Comparison of ENCODE assay signal across 12 mouse cellular contexts in the genomic region with DNA sequence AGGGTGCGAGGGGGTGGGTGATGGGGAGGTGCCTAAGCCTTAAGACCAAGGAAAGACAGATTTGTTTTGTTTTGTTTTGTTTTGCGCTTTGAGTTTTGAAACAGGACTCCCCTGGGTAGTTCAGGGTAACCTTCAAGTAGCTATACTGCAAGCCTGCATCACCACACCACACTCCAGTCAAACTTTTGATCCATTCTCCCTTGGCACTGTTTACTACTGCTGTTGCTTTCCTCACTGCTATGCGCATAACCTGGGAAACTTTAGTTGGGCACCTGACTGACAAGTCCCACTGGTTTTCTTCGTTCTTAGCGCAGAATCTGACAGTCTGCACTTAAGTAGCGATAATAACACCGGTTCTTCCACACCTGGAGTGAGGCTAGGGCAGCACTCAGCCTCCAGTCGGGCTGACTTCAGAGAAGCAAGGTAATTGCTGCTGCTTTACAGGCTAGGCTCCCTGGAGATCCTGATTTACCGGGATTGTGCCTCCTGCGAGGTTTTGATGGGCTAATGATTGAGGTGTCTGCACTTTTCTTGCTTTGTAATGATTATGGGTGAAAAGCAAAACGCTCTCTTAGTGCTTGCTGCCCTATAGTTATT. TPM values are rescaled to one million over a fixed set of nuclear protein-coding genes. Genes with fewer than 3 reads are reported as not detected.
DNase-seq lines count a peak whose midpoint lies in the region; ATAC-seq and TF ChIP-seq lines count a peak whose summit lies in the region.
"Had no signal": no experiment of that assay in that cellular context is flagged by ENCODE, and none has a peak within 500 bp of the region (broad histone marks: within the 10 kb centered on the region; RNA-seq: fewer than 3 reads in every experiment).

No protein-coding gene starts in this region.

- ATAC-seq in midbrain, embryonic 14.5 days (ENCODE audit: low FRiP score, low TSS enrichment) = no peak
- no peak for ATAC-seq in midbrain, postnatal 0 days (ENCODE audit: low FRiP score)
- no peak; the same call in 1 of the 2 replicates for ATAC-seq in stomach, embryonic 16.5 days (ENCODE audit: insufficient read depth, low FRiP score)
- ATAC-seq: hindbrain, postnatal 0 days had no signal

- intact Hi-C loops in gastrocnemius, postnatal 36 days (cut with DNase I) = loop anchor here (2.0 to 5.0 kb wide), 2 partner anchors 33 to 37 kb away; no protein-coding TSS in a partner anchor

- DNase-seq in heart, adult 11 months = peak; percentile 76
- DNase-seq in heart, postnatal 4 days = no peak
- peak; percentile 24 for DNase-seq in midbrain, embryonic 14.5 days
- DNase-seq in midbrain, postnatal 0 days (ENCODE audit: low spot score) = no peak
- peak; percentile 48 for DNase-seq in forelimb bud, embryonic 11.5 days (ENCODE audit: low read depth, low spot score)
- DNase-seq in neural tube, embryonic 10.5 days (ENCODE audit: extremely low spot score, low spot score) = no peak
- DNase-seq in gastrocnemius, postnatal 36 days = no peak
- DNase-seq: cerebellum, postnatal 10 days; right cerebral cortex, postnatal 14 days had no signal

- H3K27me3 ChIP-seq in midbrain, embryonic 14.5 days (ENCODE audit: control insufficient read depth, insufficient read depth, low read length) = no peaks in the 10 kb centered on the region
- no peaks in the 10 kb centered on the region for H3K27me3 ChIP-seq in midbrain, postnatal 0 days (ENCODE audit: insufficient read depth, low read length)
- H3K27me3 ChIP-seq in stomach, embryonic 16.5 days (ENCODE audit: control insufficient read depth, insufficient read depth, low read length) = no peaks in the 10 kb centered on the region; the same call in 1 of the 2 replicates

- H3K4me3 ChIP-seq in midbrain, embryonic 14.5 days (replicated peaks; ENCODE audit: low read depth, low read length) = no peak overlapping the region
- no peak overlapping the region for H3K4me3 ChIP-seq in midbrain, postnatal 0 days (ENCODE audit: low read depth, low read length)
- H3K4me3 ChIP-seq in stomach, embryonic 16.5 days (replicated peaks; ENCODE audit: low read length) = no peak overlapping the region
- H3K4me3 ChIP-seq: neural tube, embryonic 12.5 days had no signal

- no peak overlapping the region for H3K4me2 ChIP-seq in midbrain, embryonic 14.5 days (ENCODE audit: low read length)
- no peak overlapping the region for H3K4me2 ChIP-seq in midbrain, postnatal 0 days (ENCODE audit: low read depth, low read length, poor library complexity, severe bottlenecking)
- H3K4me2 ChIP-seq in stomach, embryonic 16.5 days (ENCODE audit: low read depth, low read length) = peak overlapping the region; percentile 0; the same call in 1 of the 2 replicates
- H3K4me2 ChIP-seq: neural tube, embryonic 12.5 days had no signal

- no peaks in the 10 kb centered on the region for H3K36me3 ChIP-seq in midbrain, embryonic 14.5 days (ENCODE audit: control insufficient read depth, insufficient read depth, low read length)
- H3K36me3 ChIP-seq in midbrain, postnatal 0 days (ENCODE audit: insufficient read depth, low read length) = no peaks in the 10 kb centered on the region
- no peaks in the 10 kb centered on the region for H3K36me3 ChIP-seq in stomach, embryonic 16.5 days (ENCODE audit: control insufficient read depth, insufficient read depth, low read length)
- H3K36me3 ChIP-seq: neural tube, embryonic 12.5 days had no signal

- WGBS in midbrain, embryonic 14.5 days = 14% methylated on average over 11 of the region's 11 CpGs
- WGBS in midbrain, postnatal 0 days = 18% methylated on average over 11 of the region's 11 CpGs
- 11% methylated on average over 11 of the region's 11 CpGs for WGBS in stomach, embryonic 16.5 days

- H3K9ac ChIP-seq in midbrain, embryonic 14.5 days (replicated peaks; ENCODE audit: low read length) = no peak overlapping the region
- H3K9ac ChIP-seq in midbrain, postnatal 0 days (replicated peaks; ENCODE audit: low read length, poor library complexity, severe bottlenecking) = no peak overlapping the region
- no peak overlapping the region for H3K9ac ChIP-seq in stomach, embryonic 16.5 days (ENCODE audit: low read length)
- H3K9ac ChIP-seq: neural tube, embryonic 12.5 days had no signal

- H3K4me1 ChIP-seq in midbrain, embryonic 14.5 days (ENCODE audit: control insufficient read depth, insufficient read depth, low read length) = peaks cover 4% of the 10 kb centered on the region; the same call in 1 of the 2 replicates
- no peaks in the 10 kb centered on the region for H3K4me1 ChIP-seq in midbrain, postnatal 0 days (ENCODE audit: insufficient read depth, low read length)
- no peaks in the 10 kb centered on the region for H3K4me1 ChIP-seq in stomach, embryonic 16.5 days (ENCODE audit: control insufficient read depth, insufficient read depth, low read length)

- H3K9me3 ChIP-seq in midbrain, embryonic 14.5 days (ENCODE audit: control insufficient read depth, low read length) = no peaks in the 10 kb centered on the region
- no peaks in the 10 kb centered on the region for H3K9me3 ChIP-seq in midbrain, postnatal 0 days (ENCODE audit: low read length)
- H3K9me3 ChIP-seq in stomach, embryonic 16.5 days (replicated peaks; ENCODE audit: control insufficient read depth, low read length) = no peaks in the 10 kb centered on the region
- H3K9me3 ChIP-seq: neural tube, embryonic 12.5 days had no signal

- no peak overlapping the region for H3K27ac ChIP-seq in midbrain, embryonic 14.5 days (replicated peaks; ENCODE audit: low read depth, low read length)
- H3K27ac ChIP-seq in midbrain, postnatal 0 days (ENCODE audit: low read depth, low read length) = no peak overlapping the region
- no peak overlapping the region for H3K27ac ChIP-seq in stomach, embryonic 16.5 days (ENCODE audit: low read length)
- H3K27ac ChIP-seq: hindbrain, postnatal 0 days; neural tube, embryonic 12.5 days had no signal

- no peak for TF ChIP-seq CTCF in midbrain, postnatal 0 days (IDR thresholded peaks at IDR 0.05)

RNA-seq across cellular contexts. Expression of gene Serbp1, which starts 8.0 kb away (rescaled TPM):
- 100 to 1,000 TPM; 311 to 319 TPM for total RNA-seq in heart, postnatal 4 days (2021)
- 325 and 337 TPM in 2 replicates for polyA plus RNA-seq in midbrain, embryonic 14.5 days (2014; fragmentation: Nextera tagmentation; extraction: Ambion mirVana)
- 166 and 238 TPM in 2 replicates for total RNA-seq in midbrain, postnatal 0 days (2014; rRNA removed)
- 277 and 297 TPM in 2 replicates for polyA plus RNA-seq in midbrain, postnatal 0 days (2015; fragmentation: Nextera tagmentation; extraction: Ambion mirVana)
- 277 and 295 TPM in 2 replicates for polyA plus RNA-seq in stomach, embryonic 16.5 days (2015; fragmentation: Nextera tagmentation; extraction: Ambion mirVana)
- 100 to 1,000 TPM; 255 to 326 TPM for total RNA-seq in gastrocnemius, postnatal 36 days (2021)

Comparison
In these comparisons a context has a peak if more than half of its experiments do, and no peak if none do; other contexts are left out.
1. DNase-seq: peak in heart, adult 11 months (single experiment), midbrain, embryonic 14.5 days (single experiment) and forelimb bud, embryonic 11.5 days (single experiment); none in heart, postnatal 4 days (single experiment), midbrain, postnatal 0 days (single experiment), neural tube, embryonic 10.5 days (single experiment) and gastrocnemius, postnatal 36 days (0 of 2).